Mouse (Mus musculus): Measurements from ENCODE around the gene Ccl6. TPM values are rescaled to one million over a fixed set of nuclear protein-coding genes. Genes with fewer than 3 reads are reported as not detected.

The Ccl6 gene
- polyA plus RNA-seq (2014; fragmentation: Illumina TruSeq; extraction: RNeasy Lipid Tissue Mini Kit (QIAGEN cat#74804); ENCODE audit: low read depth, low replicate concordance): 24.8 TPM

GRCm38 (mm10) chr11:83592853-83593252, at the start of gene Ccl6:
Gene Ccl6, minus strand, starts transcription at chr11:83593087.

GRCm38 (mm10) chr11:83578186-83578760, 14.6 kb downstream of the Ccl6 start, which contains the start of gene Ccl9:
Gene Ccl9, minus strand, starts transcription at chr11:83578636.

Other genes with a start within 250 kb of the Ccl6 start
- gene Rasl10b, start 183.9 kb downstream of the Ccl6 start, polyA plus RNA-seq (2014; fragmentation: Illumina TruSeq; extraction: RNeasy Lipid Tissue Mini Kit (QIAGEN cat#74804); ENCODE audit: low read depth, low replicate concordance): 46.8 TPM
- gene Gas2l2, start 163.6 kb downstream of the Ccl6 start, polyA plus RNA-seq (2014; fragmentation: Illumina TruSeq; extraction: RNeasy Lipid Tissue Mini Kit (QIAGEN cat#74804); ENCODE audit: low read depth, low replicate concordance): not detected
- not detected for gene 1700020L24Rik, start 155.4 kb downstream of the Ccl6 start, polyA plus RNA-seq (2014; fragmentation: Illumina TruSeq; extraction: RNeasy Lipid Tissue Mini Kit (QIAGEN cat#74804); ENCODE audit: low read depth, low replicate concordance)
- 4.7 TPM for gene Mmp28, start 130.0 kb downstream of the Ccl6 start, polyA plus RNA-seq (2014; fragmentation: Illumina TruSeq; extraction: RNeasy Lipid Tissue Mini Kit (QIAGEN cat#74804); ENCODE audit: low read depth, low replicate concordance)
- 52.6 TPM for gene Taf15, start 120.0 kb downstream of the Ccl6 start, polyA plus RNA-seq (2014; fragmentation: Illumina TruSeq; extraction: RNeasy Lipid Tissue Mini Kit (QIAGEN cat#74804); ENCODE audit: low read depth, low replicate concordance)
- not detected for gene Heatr9, start 70.9 kb downstream of the Ccl6 start, polyA plus RNA-seq (2014; fragmentation: Illumina TruSeq; extraction: RNeasy Lipid Tissue Mini Kit (QIAGEN cat#74804); ENCODE audit: low read depth, low replicate concordance)
- gene Ccl5, start 62.6 kb downstream of the Ccl6 start, polyA plus RNA-seq (2014; fragmentation: Illumina TruSeq; extraction: RNeasy Lipid Tissue Mini Kit (QIAGEN cat#74804); ENCODE audit: low read depth, low replicate concordance): 1.5 TPM
- gene Ccl9, start 14.5 kb downstream of the Ccl6 start, polyA plus RNA-seq (2014; fragmentation: Illumina TruSeq; extraction: RNeasy Lipid Tissue Mini Kit (QIAGEN cat#74804); ENCODE audit: low read depth, low replicate concordance): 17.8 TPM
- gene Rpl9-ps1, start 52.5 kb upstream of the Ccl6 start, polyA plus RNA-seq (2014; fragmentation: Illumina TruSeq; extraction: RNeasy Lipid Tissue Mini Kit (QIAGEN cat#74804); ENCODE audit: low read depth, low replicate concordance): not detected
- gene Ccl3, start 56.3 kb upstream of the Ccl6 start, polyA plus RNA-seq (2014; fragmentation: Illumina TruSeq; extraction: RNeasy Lipid Tissue Mini Kit (QIAGEN cat#74804); ENCODE audit: low read depth, low replicate concordance): 0.68 TPM
- gene Ccl4, start 69.5 kb upstream of the Ccl6 start, polyA plus RNA-seq (2014; fragmentation: Illumina TruSeq; extraction: RNeasy Lipid Tissue Mini Kit (QIAGEN cat#74804); ENCODE audit: low read depth, low replicate concordance): not detected
- 16.2 TPM for gene Wfdc17, start 110.9 kb upstream of the Ccl6 start, polyA plus RNA-seq (2014; fragmentation: Illumina TruSeq; extraction: RNeasy Lipid Tissue Mini Kit (QIAGEN cat#74804); ENCODE audit: low read depth, low replicate concordance)
- gene Wfdc18, start 115.9 kb upstream of the Ccl6 start, polyA plus RNA-seq (2014; fragmentation: Illumina TruSeq; extraction: RNeasy Lipid Tissue Mini Kit (QIAGEN cat#74804); ENCODE audit: low read depth, low replicate concordance): not detected
- gene Wfdc21, start 153.9 kb upstream of the Ccl6 start, polyA plus RNA-seq (2014; fragmentation: Illumina TruSeq; extraction: RNeasy Lipid Tissue Mini Kit (QIAGEN cat#74804); ENCODE audit: low read depth, low replicate concordance): not detected
- gene Heatr6, start 160.6 kb upstream of the Ccl6 start, polyA plus RNA-seq (2014; fragmentation: Illumina TruSeq; extraction: RNeasy Lipid Tissue Mini Kit (QIAGEN cat#74804); ENCODE audit: low read depth, low replicate concordance): 6.2 TPM